Mouse (Mus musculus) megakaryocyte, embryonic 14.5 days (primary cell): ENCODE results near the gene Psg16.

ENCODE experiments used
- FLI1 ChIP-seq: IDR thresholded peaks from 2 replicates; pipeline ENCODE4 v1.6.1; 2012; ENCODE audit warnings: low read length, inconsistent platforms, mixed read lengths
- GATA1 ChIP-seq: IDR thresholded peaks from 3 replicates; pipeline ENCODE4 v1.6.1; 2012; ENCODE audit warnings: mixed read lengths, low read length, inconsistent platforms, borderline replicate concordance

- TF ChIP-seq GATA1 = no peak
- TF ChIP-seq FLI1 = no peak
Observed at GRCm38 (mm10) chr7:17030239-17030638, 43.6 kb upstream of the Psg16 start.
